Mouse (Mus musculus) spleen, embryonic (tissue): ENCODE measurements around the gene Rpap3.

Experiments used
- CTCF ChIA-PET: fragments of 350-600 bp; sonication (Branson Sonifier 250); formaldehyde crosslinking; loops from one replicate; lab custom pipeline; 2022; lab: Charles Lee

Gene Rpap3

GRCm38 (mm10) chr15:97657856-97658754 lies 47.5 kb downstream of the Rpap3 start:
- CTCF ChIA-PET, result no interaction called here

GRCm38 (mm10) chr15:97657420-97657819 lies 48.2 kb downstream of the Rpap3 start:
- CTCF ChIA-PET, result no interaction called here

GRCm38 (mm10) chr15:97649726-97650125 lies 55.9 kb downstream of the Rpap3 start:
- CTCF ChIA-PET, result no interaction called here

GRCm38 (mm10) chr15:97648176-97648575 lies 57.4 kb downstream of the Rpap3 start:
- CTCF ChIA-PET, result no interaction called here

GRCm38 (mm10) chr15:97646426-97646825 lies 59.2 kb downstream of the Rpap3 start:
- CTCF ChIA-PET, result no interaction called here

- CTCF ChIA-PET, result no interaction called here
These were observed 61.6 kb downstream of the Rpap3 start for GRCm38 (mm10) chr15:97643986-97644385.
